Mouse (Mus musculus) myocyte (in vitro differentiated cells): ENCODE results near the gene Mink1.

Experiments used
- CEBPB ChIP-seq: IDR thresholded peaks from 2 replicates; pipeline ENCODE4 v1.6.1; 2011; ENCODE audit warnings: mild to moderate bottlenecking, moderate library complexity; ENCODE audit not compliant: poor library complexity, insufficient read depth, severe bottlenecking
- E2F4 ChIP-seq: IDR thresholded peaks from one replicate; pipeline ENCODE4 v1.6.1; 2011; ENCODE audit warnings: mild to moderate bottlenecking, control low read depth, moderate library complexity; ENCODE audit not compliant: insufficient read depth
- MAX ChIP-seq: IDR thresholded peaks from one replicate; pipeline ENCODE4 v1.6.1; 2011; ENCODE audit warnings: low read depth, mild to moderate bottlenecking, control low read depth
- POLR2A ChIP-seq: IDR thresholded peaks from one replicate; pipeline ENCODE4 v1.6.1; 2011; ENCODE audit warnings: low read depth, mild to moderate bottlenecking, control low read depth, moderate library complexity; ENCODE audit not compliant: insufficient read length
- TCF12 ChIP-seq: IDR thresholded peaks from one replicate; pipeline ENCODE4 v1.6.1; 2011; ENCODE audit warnings: mild to moderate bottlenecking, control low read depth; ENCODE audit not compliant: poor library complexity, insufficient read depth, severe bottlenecking
- TCF3 ChIP-seq: IDR thresholded peaks from one replicate; pipeline ENCODE4 v1.6.1; 2011; ENCODE audit warnings: low read depth, control low read depth; ENCODE audit not compliant: insufficient read length

DNA sequence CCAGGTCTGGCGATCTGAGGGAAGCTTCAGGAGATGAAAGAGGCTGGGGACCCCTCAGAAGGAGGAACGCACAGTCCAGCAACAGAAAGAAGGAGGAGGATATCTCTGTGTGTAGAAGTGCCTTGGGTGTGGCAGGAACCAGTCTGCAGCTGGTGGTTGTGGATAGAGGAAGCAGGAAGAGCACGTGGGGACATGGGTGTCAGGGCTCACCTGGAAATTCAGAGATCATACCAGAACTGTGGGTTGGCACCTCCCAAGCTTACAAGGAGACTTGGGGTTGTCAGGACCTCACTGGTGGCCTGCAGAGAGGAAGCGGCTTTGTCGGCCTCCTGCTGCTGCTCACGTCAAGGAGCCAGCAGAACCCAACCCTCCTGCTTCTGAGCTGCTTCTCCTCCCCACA, 34.6 kb downstream of the Mink1 start:
- TF ChIP-seq TCF12 (no peak), POLR2A (no peak), MAX (no peak), E2F4 (no peak), CEBPB (no peak), TCF3 (no peak)
